Mouse (Mus musculus): ENCODE data around the gene Cbx7. TPM values are rescaled to one million over a fixed set of nuclear protein-coding genes. Genes with fewer than 3 reads are reported as not detected.

Gene Cbx7
- total and polyA plus RNA-seq, 3 experiments: 2.9 to 11.1 TPM; not detected in 1

GRCm38 (mm10) chr15:80000694-80001093, 29.8 kb upstream of the Cbx7 start:
- H3K4me3 ChIP-seq (ENCODE audit: control insufficient read depth in 1 of 2, insufficient read depth in 1 of 2, low read depth in 2 of 2, low read length in 2 of 2): no peak overlapping the region

DNA sequence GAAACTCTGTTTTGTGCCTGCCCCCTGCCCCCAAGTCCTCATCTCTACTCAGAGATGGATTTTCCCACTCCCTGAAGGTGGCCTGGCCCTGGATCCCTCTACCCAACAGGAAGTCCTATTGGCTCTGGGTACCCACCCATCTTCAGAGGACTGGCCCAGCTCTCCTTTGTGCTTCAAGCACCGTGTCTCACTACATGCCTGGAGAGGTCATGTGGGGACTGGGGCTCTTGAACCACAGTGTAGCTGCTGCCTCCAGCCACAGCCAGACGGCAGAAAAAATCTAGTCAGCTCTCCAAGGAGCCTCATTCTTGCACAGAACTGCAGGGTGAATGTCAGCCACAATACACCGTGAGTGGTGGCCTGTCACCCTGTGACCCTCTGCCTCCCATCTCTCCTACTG, 27.1 kb upstream of the Cbx7 start:
- Histone ChIP-seq H3K27me3 (ENCODE audit: control insufficient read depth in 1 of 2, insufficient read depth in 2 of 2, low read length in 2 of 2) (no peaks in the 10 kb centered on the region; a peak in 1 of 4 replicates), H3K4me3 (ENCODE audit: control insufficient read depth in 1 of 2, insufficient read depth in 1 of 2, low read depth in 2 of 2, low read length in 2 of 2) (no peak overlapping the region), H3K9me3 (replicated peaks; ENCODE audit: insufficient read depth, low read length) (no peaks in the 10 kb centered on the region), H3K36me3 (ENCODE audit: control insufficient read depth in 1 of 2, insufficient read depth in 2 of 2, low read length in 2 of 2) (no peaks in the 10 kb centered on the region), H3K9ac (ENCODE audit: control insufficient read depth, low read depth, low read length, poor library complexity, severe bottlenecking) (no peak overlapping the region), H3K27ac (ENCODE audit: control insufficient read depth, low read depth, low read length) (no peak overlapping the region), H3K79me2 (ENCODE audit: control insufficient read depth, insufficient read depth, low read length, poor library complexity) (no peaks in the 10 kb centered on the region), H3K4me1 (ENCODE audit: control insufficient read depth in 1 of 2, insufficient read depth in 2 of 2, low read length in 2 of 2) (peaks cover 0 to 3% of the 10 kb centered on the region in 2 experiments; a peak in 1 of 4 replicates)
- no peak for DNase-seq (ENCODE audit: low read depth, low spot score)
- TF ChIP-seq RCOR1 (IDR thresholded peaks at IDR 0.05; ENCODE audit: low read depth, low read length): no peak
- TF ChIP-seq BHLHE40 (IDR thresholded peaks at IDR 0.05; ENCODE audit: borderline replicate concordance, low read depth, low read length): no peak
- no peak for TF ChIP-seq EP300 (IDR thresholded peaks at IDR 0.05; ENCODE audit: low read depth in 1 of 2, low read length in 2 of 2)
- TF ChIP-seq POLR2AphosphoS5 (IDR thresholded peaks at IDR 0.05; ENCODE audit: borderline replicate concordance, low read depth, low read length): no peak
- no peak for TF ChIP-seq GABPA (IDR thresholded peaks at IDR 0.05; ENCODE audit: low read depth, low read length)
- TF ChIP-seq MAX (IDR thresholded peaks at IDR 0.05; ENCODE audit: low read length): no peak

More at GRCm38 (mm10) chr15:80000694-80001093, 29.8 kb upstream of the Cbx7 start:
- Histone ChIP-seq H3K79me2 (ENCODE audit: control insufficient read depth, insufficient read depth, low read length, poor library complexity) (no peaks in the 10 kb centered on the region), H3K27ac (ENCODE audit: control insufficient read depth, low read depth, low read length) (no peak overlapping the region), H3K27me3 (ENCODE audit: control insufficient read depth in 1 of 2, insufficient read depth in 2 of 2, low read length in 2 of 2) (no peaks in the 10 kb centered on the region), H3K9me3 (replicated peaks; ENCODE audit: insufficient read depth, low read length) (no peaks in the 10 kb centered on the region), H3K9ac (ENCODE audit: control insufficient read depth, low read depth, low read length, poor library complexity, severe bottlenecking) (no peak overlapping the region), H3K4me1 (ENCODE audit: control insufficient read depth in 1 of 2, insufficient read depth in 2 of 2, low read length in 2 of 2) (peaks cover 8 to 18% of the 10 kb centered on the region in 2 experiments), H3K36me3 (ENCODE audit: control insufficient read depth in 1 of 2, insufficient read depth in 2 of 2, low read length in 2 of 2) (peaks cover 0 to 12% of the 10 kb centered on the region in 2 experiments; a peak in 2 of 4 replicates)
- TF ChIP-seq MAZ (IDR thresholded peaks at IDR 0.05; ENCODE audit: low read depth, low read length): no peak
- no peak for TF ChIP-seq NELFE (IDR thresholded peaks at IDR 0.05; ENCODE audit: low read depth, low read length)
- TF ChIP-seq MXI1 (IDR thresholded peaks at IDR 0.05; ENCODE audit: low read depth, low read length): no peak
- TF ChIP-seq UBTF (IDR thresholded peaks at IDR 0.05; ENCODE audit: borderline replicate concordance, insufficient read depth, low read depth, low read length): no peak
- TF ChIP-seq ZNF384 (IDR thresholded peaks at IDR 0.05; ENCODE audit: low read depth, low read length): no peak
- TF ChIP-seq MEF2A (IDR thresholded peaks at IDR 0.05; ENCODE audit: extremely low read depth, insufficient replicate concordance, low read depth, low read length, poor library complexity, severe bottlenecking): no peak
- TF ChIP-seq SMC3 (IDR thresholded peaks at IDR 0.05; ENCODE audit: low read depth, low read length): no peak
- no peak for TF ChIP-seq JUND (IDR thresholded peaks at IDR 0.05; ENCODE audit: low read depth, low read length)
- peak in 1 of 2 experiments; percentile 39; a peak in 1 of 4 replicates for TF ChIP-seq EP300 (IDR thresholded peaks at IDR 0.05; ENCODE audit: low read depth in 1 of 2, low read length in 2 of 2)
- TF ChIP-seq KAT2A (conservative IDR thresholded peaks at IDR 0.05; ENCODE audit: low read depth, low read length): no peak
- no peak for TF ChIP-seq POLR2AphosphoS2 (IDR thresholded peaks at IDR 0.05; ENCODE audit: low read length)
- peak; percentile 71; the same call in 1 of the 2 replicates for TF ChIP-seq TCF12 (IDR thresholded peaks at IDR 0.05; ENCODE audit: low read depth, low read length)
- no peak for TF ChIP-seq HCFC1 (IDR thresholded peaks at IDR 0.05; ENCODE audit: low read depth, low read length)
- no peak for TF ChIP-seq USF2 (IDR thresholded peaks at IDR 0.05; ENCODE audit: borderline replicate concordance in 1 of 2, insufficient read depth in 1 of 2, low read depth in 1 of 2, low read length in 2 of 2)
- no peak for TF ChIP-seq SIN3A (IDR thresholded peaks at IDR 0.05; ENCODE audit: low read length)
- TF ChIP-seq TAL1 (IDR thresholded peaks at IDR 0.05; ENCODE audit: low read length): peak; percentile 20; the same call in 1 of the 2 replicates
- no peak for TF ChIP-seq ETS1 (IDR thresholded peaks at IDR 0.05; ENCODE audit: low read depth, low read length)
- DNase-seq (ENCODE audit: low read depth, low spot score): no peak

Measured in MEL (cell line).